Mouse (Mus musculus): ENCODE data around the gene Ccsap.

DNA sequence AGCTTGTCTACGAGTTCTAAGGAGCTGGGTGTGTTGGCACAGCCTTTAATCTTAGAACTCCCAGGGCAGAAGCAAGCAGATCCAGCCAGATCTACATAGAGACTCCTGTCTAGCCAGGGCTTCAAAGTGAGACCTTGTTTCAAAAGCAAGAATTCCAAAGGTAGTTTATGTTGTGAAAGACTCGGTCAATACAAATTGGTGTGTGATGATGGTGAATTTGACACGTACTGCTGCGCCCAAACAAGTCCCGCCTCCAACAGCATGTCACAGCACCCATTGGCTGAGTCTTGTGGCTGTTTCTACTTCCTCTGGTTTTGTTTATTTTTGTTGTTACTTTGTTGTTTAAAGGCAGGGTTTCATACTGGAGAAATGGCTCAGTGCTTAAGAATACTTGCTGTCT lies 47.8 kb downstream of the Ccsap start:
- TF ChIP-seq POLR2A (IDR thresholded peaks at IDR 0.05; ENCODE audit: borderline replicate concordance, insufficient read depth, low read length) (no peak), CTCF (IDR thresholded peaks at IDR 0.05; ENCODE audit: borderline replicate concordance, insufficient read depth, low read depth, low read length) (no peak)

Data from cerebellum, adult 2 months (tissue).